Comparison of ENCODE assay signal across 8 mouse cellular contexts in genomic region chr16:21488413-21488812, GRCm38 (mm10).
DNase-seq lines count a peak whose midpoint lies in the region; ATAC-seq and TF ChIP-seq lines count a peak whose summit lies in the region.

No protein-coding gene starts in this region.

- H3K36me3 ChIP-seq in liver, adult 2 months (ENCODE audit: control insufficient read depth, insufficient read depth, low read length), result no peaks in the 10 kb centered on the region
- no peaks in the 10 kb centered on the region for H3K36me3 ChIP-seq in liver, embryonic 11.5 days (ENCODE audit: control insufficient read depth, insufficient read depth, low read length)
- H3K36me3 ChIP-seq in hindbrain, embryonic 16.5 days (ENCODE audit: control insufficient read depth, insufficient read depth, low read length), result 0 out of 2 replicates have a peak, but pooled peaks cover 2% of the 10 kb centered on the region

- no peaks in the 10 kb centered on the region for H3K4me1 ChIP-seq in liver, adult 2 months (ENCODE audit: control insufficient read depth, insufficient read depth, low read length)
- no peaks in the 10 kb centered on the region for H3K4me1 ChIP-seq in liver, embryonic 11.5 days (replicated peaks; ENCODE audit: control insufficient read depth, insufficient read depth, low read length)
- peaks cover 3% of the 10 kb centered on the region; the same call in 1 of the 2 replicates for H3K4me1 ChIP-seq in hindbrain, embryonic 16.5 days (ENCODE audit: control insufficient read depth, insufficient read depth, low read depth, low read length)

- intact Hi-C loops in left cerebral cortex, postnatal 10 days (cut with DNase I), result loop anchor here (5.0 kb wide), 1 partner anchor 239 kb away; no protein-coding TSS in a partner anchor

- H3K79me2 ChIP-seq in liver, adult 2 months (ENCODE audit: control insufficient read depth, insufficient read depth, low read length), result no peaks in the 10 kb centered on the region

- DNase-seq in liver, adult 2 months (ENCODE audit: extremely low read depth, low read depth, low spot score), result peak; percentile 29
- no peak for DNase-seq in liver, embryonic 11.5 days (ENCODE audit: low spot score)
- peak; percentile 47 to 54 for DNase-seq in adrenal gland, adult 18-20 months (ENCODE audit: low spot score in 2 of 2)
- peak; percentile 23 for DNase-seq in embryo, embryonic 11.5 days (ENCODE audit: low read depth, low spot score)
- peak; percentile 52 to 58 for DNase-seq in left cerebral cortex, postnatal 10 days (ENCODE audit: extremely low spot score in 1 of 2, low spot score in 2 of 2)
- DNase-seq in neural tube, embryonic 10.5 days (ENCODE audit: extremely low spot score, low spot score), result peak; percentile 33
- DNase-seq in thymus, postnatal 25 days, result peak; percentile 28

- ATAC-seq in liver, embryonic 11.5 days (replicated peaks; ENCODE audit: low FRiP score), result no peak
- peak; percentile 64; the same call in 1 of the 2 replicates for ATAC-seq in hindbrain, embryonic 16.5 days

- H3K9me3 ChIP-seq in liver, embryonic 11.5 days (ENCODE audit: control insufficient read depth, low read length), result no peaks in the 10 kb centered on the region
- H3K9me3 ChIP-seq in hindbrain, embryonic 16.5 days (ENCODE audit: control insufficient read depth, low read length), result no peaks in the 10 kb centered on the region

- no peak overlapping the region for H3K4me3 ChIP-seq in liver, adult 2 months (ENCODE audit: insufficient read depth, low read depth, low read length)
- no peak overlapping the region for H3K4me3 ChIP-seq in liver, embryonic 11.5 days (ENCODE audit: low read depth, low read length)
- H3K4me3 ChIP-seq in hindbrain, embryonic 16.5 days (ENCODE audit: low read length), result no peak overlapping the region

- no peak overlapping the region for H3K4me2 ChIP-seq in liver, embryonic 11.5 days
- no peak overlapping the region for H3K4me2 ChIP-seq in hindbrain, embryonic 16.5 days (ENCODE audit: low read length)

- TF ChIP-seq POLR2A in liver, adult 2 months (IDR thresholded peaks at IDR 0.05; ENCODE audit: extremely low read depth, insufficient read depth, low read length), result no peak

- no peak overlapping the region for H3K9ac ChIP-seq in liver, adult 2 months (ENCODE audit: low read depth, low read length)
- H3K9ac ChIP-seq in liver, embryonic 11.5 days (ENCODE audit: low read depth, low read length), result no peak overlapping the region
- H3K9ac ChIP-seq in hindbrain, embryonic 16.5 days (ENCODE audit: low read depth, low read length), result no peak overlapping the region

- WGBS in liver, adult 2 months, result 54% methylated on average over 4 of the region's 4 CpGs
- WGBS in liver, embryonic 11.5 days, result 58% methylated on average over 4 of the region's 4 CpGs
- 43% methylated on average over 4 of the region's 4 CpGs for WGBS in hindbrain, embryonic 16.5 days

- peak; percentile 90 for TF ChIP-seq CTCF in liver, adult 2 months (IDR thresholded peaks at IDR 0.05; ENCODE audit: low read depth, low read length)

- no peaks in the 10 kb centered on the region for H3K27me3 ChIP-seq in liver, adult 2 months (ENCODE audit: control insufficient read depth, insufficient read depth, low read length)
- no peaks in the 10 kb centered on the region for H3K27me3 ChIP-seq in liver, embryonic 11.5 days (replicated peaks; ENCODE audit: control insufficient read depth, insufficient read depth, low read length)
- H3K27me3 ChIP-seq in hindbrain, embryonic 16.5 days (replicated peaks; ENCODE audit: control insufficient read depth, insufficient read depth, low read length), result no peaks in the 10 kb centered on the region

- no peak overlapping the region for H3K27ac ChIP-seq in liver, adult 2 months (replicated peaks; ENCODE audit: insufficient read depth, low read depth, low read length)
- H3K27ac ChIP-seq in liver, embryonic 11.5 days (ENCODE audit: low read depth, low read length), result no peak overlapping the region
- H3K27ac ChIP-seq in hindbrain, embryonic 16.5 days (ENCODE audit: low read depth, low read length), result no peak overlapping the region
